Mouse (Mus musculus): ENCODE measurements at regions not wholly inside any gene's neighbourhood (a gene's known extent, or its start where the extent isn't known, plus 50 kb on each side); places are given as distances from the start of the nearest gene placed in this dataset.

- peak; percentile 8 for DNase-seq (ENCODE audit: low spot score)
Measured at GRCm38 (mm10) chr6:133904501-133904900, 50.9 kb upstream of the Kap start.

DNA sequence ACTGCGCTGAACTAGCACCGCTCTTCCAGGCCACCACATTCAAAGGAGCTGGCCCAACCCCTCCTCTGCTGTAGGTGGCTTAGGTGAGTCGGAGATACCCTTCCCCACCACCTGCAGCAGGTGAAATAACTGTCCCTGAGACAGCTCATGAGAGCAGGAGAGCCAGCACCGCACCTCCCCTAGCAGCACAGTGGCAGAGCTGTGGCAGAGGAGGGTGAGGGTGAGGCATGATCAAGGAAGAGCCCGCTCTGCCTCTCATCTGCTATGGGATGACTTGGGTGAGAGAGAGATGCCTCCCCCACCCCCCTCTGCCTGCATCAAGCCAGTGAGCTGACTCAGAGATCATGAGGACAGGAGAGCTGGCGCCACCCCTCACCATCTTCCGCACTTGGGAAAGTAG lies 81.1 kb upstream of the Kap start:
- DNase-seq (ENCODE audit: low spot score): no peak

- no peak for DNase-seq (ENCODE audit: low spot score)
Measured at GRCm38 (mm10) chr6:133935671-133936070, 82.1 kb upstream of the Kap start.

GRCm38 (mm10) chr6:133959902-133960634 lies 75.4 kb upstream of the Etv6 start:
- DNase-seq (ENCODE audit: low spot score): no peak

- DNase-seq (ENCODE audit: low spot score): peak; percentile 83
Measured at GRCm38 (mm10) chr6:133960713-133961112, 74.8 kb upstream of the Etv6 start.

- no peak for DNase-seq (ENCODE audit: low spot score)
Measured at GRCm38 (mm10) chr6:133962641-133963040, 72.9 kb upstream of the Etv6 start.

GRCm38 (mm10) chr6:133963264-133963663 lies 72.2 kb upstream of the Etv6 start:
- DNase-seq (ENCODE audit: low spot score): no peak

DNA sequence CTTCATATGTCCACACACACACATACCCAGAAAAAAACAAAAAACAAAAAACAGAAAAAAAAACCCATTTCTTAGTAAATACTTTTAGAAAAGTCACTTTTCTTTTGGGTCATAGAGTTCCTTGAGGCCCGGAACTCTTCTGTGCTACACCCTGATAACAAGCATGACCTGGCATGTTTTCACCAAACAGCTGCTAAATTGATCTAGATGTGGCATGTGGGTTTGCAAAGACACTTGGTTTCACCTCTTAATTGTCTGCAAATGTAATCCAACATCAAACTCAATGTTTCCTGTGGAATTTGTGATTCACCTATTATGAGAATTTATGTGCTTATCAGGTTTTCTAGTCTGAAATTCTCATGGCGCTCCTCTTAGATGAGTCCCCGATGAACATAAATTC lies 68.2 kb upstream of the Etv6 start:
- no peak for DNase-seq (ENCODE audit: low spot score)

GRCm38 (mm10) chr6:133972054-133972705 lies 63.3 kb upstream of the Etv6 start:
- no peak for DNase-seq (ENCODE audit: low spot score)

DNA sequence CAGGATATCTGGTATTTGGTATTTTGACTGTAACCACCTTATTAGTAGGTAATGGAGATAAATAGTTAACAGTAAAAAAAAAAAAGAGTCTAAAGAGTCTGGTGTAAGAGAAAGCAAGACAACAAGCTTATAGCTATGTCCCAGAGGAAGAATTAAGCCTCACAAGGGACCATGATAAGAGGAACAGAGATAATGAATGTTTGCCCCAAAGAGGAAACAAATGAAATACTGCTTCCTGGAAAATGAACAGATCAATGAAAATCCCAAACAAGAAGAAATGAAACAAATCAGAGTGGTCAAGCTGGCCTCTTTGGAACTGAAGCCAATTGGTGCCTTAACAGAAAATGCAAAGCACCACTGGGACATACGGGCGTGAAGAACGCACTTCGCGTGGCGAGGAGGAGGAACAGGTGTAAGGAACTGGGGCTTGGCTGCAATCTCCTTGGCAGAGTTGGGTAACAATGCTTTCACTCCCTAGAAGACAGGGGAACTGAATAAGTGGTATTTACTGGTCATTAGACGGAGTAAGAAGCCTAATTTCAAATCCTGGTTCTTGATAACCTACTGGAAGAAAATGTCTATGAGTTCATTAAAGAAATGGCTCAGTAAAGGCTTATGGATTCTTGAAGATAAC lies 62.2 kb upstream of the Etv6 start:
- DNase-seq (ENCODE audit: low spot score): no peak

DNA sequence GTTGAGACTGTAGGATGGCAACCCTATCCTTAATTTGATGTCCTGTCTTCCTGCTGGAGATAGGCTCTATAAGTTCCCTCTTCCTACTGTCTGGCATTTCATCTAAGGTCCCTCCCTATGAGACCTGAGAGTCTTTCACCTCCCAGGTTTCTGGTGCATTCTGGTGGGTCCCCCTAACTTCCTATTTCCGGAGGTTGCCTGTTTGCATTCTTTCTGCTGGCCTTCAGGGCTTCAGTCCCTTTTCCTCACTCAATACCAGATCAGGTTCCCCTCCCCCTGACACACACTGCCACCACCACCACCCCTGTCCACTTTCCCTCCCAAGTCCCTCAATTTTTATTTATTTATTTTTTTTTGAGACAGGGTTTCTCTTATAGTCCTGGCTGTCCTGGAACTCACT lies 59.5 kb upstream of the Etv6 start:
- DNase-seq (ENCODE audit: low spot score): no peak

DNA sequence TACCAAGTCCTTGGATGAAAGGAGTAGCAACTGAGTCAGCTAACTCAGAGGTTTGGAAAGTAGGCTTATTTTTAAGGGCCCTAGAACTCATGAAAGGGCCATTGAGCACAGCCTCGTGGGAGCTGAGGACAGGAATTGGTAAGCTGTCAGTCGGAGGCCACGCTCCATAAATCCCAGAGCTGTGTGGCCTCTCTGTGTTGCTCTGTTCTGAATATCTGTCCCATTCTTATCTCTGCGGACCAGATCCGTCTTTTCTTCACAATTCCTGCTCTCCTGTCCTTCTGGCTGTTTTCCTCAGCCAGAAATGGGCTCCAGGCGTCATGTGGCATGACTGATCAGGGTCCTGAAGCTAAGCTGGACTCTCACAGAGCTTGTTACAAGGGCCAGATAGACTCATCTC lies 58.6 kb upstream of the Etv6 start:
- DNase-seq (ENCODE audit: low spot score): no peak

DNA sequence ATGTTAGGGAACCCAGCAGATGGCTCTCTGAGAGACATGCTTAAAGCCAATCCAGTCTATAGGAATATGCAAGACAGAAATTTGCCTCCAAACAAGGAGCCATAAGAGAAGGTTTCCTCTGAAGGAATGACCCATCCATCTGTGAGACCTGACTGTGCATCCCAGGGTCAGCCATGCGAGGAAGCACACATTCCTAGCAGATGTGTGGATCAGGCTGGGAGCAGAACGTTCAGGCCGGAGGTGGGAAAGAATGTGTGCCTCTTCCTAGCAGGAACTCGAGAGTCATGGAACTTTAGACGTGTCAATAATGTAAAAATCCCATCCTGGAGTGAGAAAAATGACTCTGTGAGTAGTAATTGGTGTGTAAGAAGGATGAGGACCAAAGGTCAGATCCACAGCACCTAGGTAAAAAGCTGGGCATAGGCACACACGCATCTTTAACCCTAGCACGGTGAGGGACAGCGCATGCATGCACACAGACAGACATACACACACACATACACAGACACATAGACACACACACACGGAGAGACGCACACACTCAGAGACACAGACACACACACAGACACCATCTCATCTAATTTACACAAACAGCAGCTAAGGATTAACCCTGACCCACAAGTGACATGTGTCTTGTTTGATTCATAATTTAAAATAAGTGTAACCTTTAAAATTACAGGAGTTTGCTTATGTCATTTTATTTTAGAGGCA lies 51.5 kb upstream of the Etv6 start:
- DNase-seq (ENCODE audit: low spot score): no peak

- DNase-seq (ENCODE audit: low spot score): no peak
Measured at GRCm38 (mm10) chr6:133984666-133985355, 50.7 kb upstream of the Etv6 start.
